Mouse (Mus musculus): ENCODE measurements around the gene Kcnj8. TPM values are rescaled to one million over a fixed set of nuclear protein-coding genes. Genes with fewer than 3 reads are reported as not detected.

Gene Kcnj8
- total and polyA plus RNA-seq, 3 experiments: not detected

DNA sequence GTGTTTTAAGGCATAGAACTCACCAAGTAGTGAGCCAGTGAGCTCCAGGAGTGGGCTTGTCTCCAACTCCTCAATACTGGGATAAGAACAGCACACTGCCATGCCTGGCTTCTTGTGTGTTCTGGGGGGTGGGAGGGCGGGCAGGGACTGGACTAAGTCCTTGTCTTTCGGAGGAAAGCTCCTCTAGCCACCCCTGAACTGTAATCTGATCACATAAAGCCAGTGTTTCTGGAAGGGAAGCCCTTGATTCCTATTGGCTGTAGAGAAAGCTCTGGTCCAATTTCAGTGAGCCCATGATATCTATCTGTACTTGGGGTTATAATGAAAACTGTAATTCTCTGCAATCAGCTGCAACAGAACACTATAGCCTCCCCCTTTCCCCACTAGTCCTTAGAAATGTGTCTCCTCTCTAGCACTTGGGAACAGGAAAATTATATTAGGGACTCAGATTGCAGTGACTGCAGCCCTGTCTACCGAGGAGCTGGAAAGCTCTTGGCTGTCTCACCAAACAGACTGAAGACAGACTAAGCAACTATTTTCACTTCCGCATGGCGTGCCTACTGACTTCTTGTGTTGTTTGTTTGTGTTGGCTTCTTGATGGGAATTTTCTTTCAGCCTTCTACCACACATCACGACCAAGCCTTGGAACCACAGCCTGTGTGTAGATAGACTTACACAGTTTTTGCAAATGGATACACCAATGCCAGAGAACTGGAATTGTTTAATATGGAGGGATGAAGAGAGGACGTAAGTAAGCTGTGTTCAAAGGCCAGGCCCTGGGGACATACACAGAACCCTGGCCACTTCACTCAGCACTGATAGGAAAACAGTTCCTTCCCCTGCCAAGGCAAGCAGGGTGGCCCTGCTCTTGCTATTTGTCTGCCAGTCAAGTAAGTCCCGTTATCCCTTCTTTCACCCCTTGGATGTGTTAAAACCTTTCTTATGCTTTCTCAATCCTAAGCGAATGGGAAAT is 38.3 kb upstream of the Kcnj8 start:
- H3K36me3 ChIP-seq (replicated peaks in 1 of 2; ENCODE audit: control insufficient read depth in 1 of 2, insufficient read depth in 1 of 2, low read length in 1 of 2): no peaks in the 10 kb centered on the region
- TF ChIP-seq E2F4 (IDR thresholded peaks at IDR 0.05; ENCODE audit: insufficient replicate concordance, low read depth, low read length) (no peak), USF2 (conservative IDR thresholded peaks at IDR 0.05; ENCODE audit: low read depth, low read length) (no peak), ETS1 (conservative IDR thresholded peaks at IDR 0.05; ENCODE audit: low read depth, low read length) (no peak), TCF12 (IDR thresholded peaks at IDR 0.05; ENCODE audit: low read depth, low read length) (no peak), CHD2 (IDR thresholded peaks at IDR 0.05; ENCODE audit: low read length) (no peak), PAX5 (IDR thresholded peaks at IDR 0.05; ENCODE audit: low read length) (no peak), GABPA (IDR thresholded peaks at IDR 0.05; ENCODE audit: insufficient replicate concordance, low read depth, low read length) (no peak), RAD21 (IDR thresholded peaks at IDR 0.05; ENCODE audit: low read depth, low read length) (no peak), MXI1 (IDR thresholded peaks at IDR 0.05; ENCODE audit: low read depth, low read length) (no peak), MYC (IDR thresholded peaks at IDR 0.05; ENCODE audit: low read depth, low read length) (no peak), HCFC1 (IDR thresholded peaks at IDR 0.05; ENCODE audit: low read depth, low read length) (no peak), POLR2A (IDR thresholded peaks at IDR 0.05; ENCODE audit: low read depth, low read length) (no peak)
- H3K9me3 ChIP-seq (replicated peaks; ENCODE audit: low read length): no peaks in the 10 kb centered on the region
- H3K9ac ChIP-seq (ENCODE audit: insufficient read depth, low read depth): no peak overlapping the region
- H3K4me2 ChIP-seq (ENCODE audit: insufficient read depth, low read depth, poor library complexity, severe bottlenecking): no peak overlapping the region
- no peak overlapping the region for H3K4me3 ChIP-seq (replicated peaks in 1 of 3; ENCODE audit: low read depth in 2 of 3, low read length in 2 of 3, poor library complexity in 1 of 3)
- DNase-seq (ENCODE audit: extremely low read depth): no peak
- no peaks in the 10 kb centered on the region for H3K27me3 ChIP-seq (replicated peaks)
- in situ Hi-C loops (cut with MboI; ENCODE audit: low pct_ligation_motif_present, low pct_unique_long_range_greater_than_20kb, low sequenced_read_pairs): no loop called here
- dilution Hi-C loops (cut with MboI; ENCODE audit: extremely low pct_ligation_motif_present, extremely low pct_unique_long_range_greater_than_20kb, low sequenced_read_pairs): no loop called here
- H3K4me1 ChIP-seq (ENCODE audit: control insufficient read depth in 1 of 2, insufficient read depth in 2 of 2): 0 out of 4 replicates have a peak, but pooled peaks cover 0 to 4% of the 10 kb centered on the region in 2 experiments
- H3K27ac ChIP-seq (ENCODE audit: insufficient read depth, low read depth): no peak overlapping the region
- H3K79me2 ChIP-seq (replicated peaks; ENCODE audit: control insufficient read depth, extremely low read depth, insufficient read depth, poor library complexity, severe bottlenecking): no peaks in the 10 kb centered on the region

- Histone ChIP-seq H3K27ac (ENCODE audit: insufficient read depth, low read depth) (no peak overlapping the region), H3K27me3 (replicated peaks) (no peaks in the 10 kb centered on the region), H3K36me3 (replicated peaks in 1 of 2; ENCODE audit: control insufficient read depth in 1 of 2, insufficient read depth in 1 of 2, low read length in 1 of 2) (no peaks in the 10 kb centered on the region), H3K9me3 (replicated peaks; ENCODE audit: low read length) (no peaks in the 10 kb centered on the region), H3K4me3 (replicated peaks in 1 of 3; ENCODE audit: low read depth in 2 of 3, low read length in 2 of 3, poor library complexity in 1 of 3) (no peak overlapping the region), H3K79me2 (replicated peaks; ENCODE audit: control insufficient read depth, extremely low read depth, insufficient read depth, poor library complexity, severe bottlenecking) (no peaks in the 10 kb centered on the region), H3K4me2 (ENCODE audit: insufficient read depth, low read depth, poor library complexity, severe bottlenecking) (no peak overlapping the region), H3K4me1 (ENCODE audit: control insufficient read depth in 1 of 2, insufficient read depth in 2 of 2) (0 out of 4 replicates have a peak, but pooled peaks cover 0 to 4% of the 10 kb centered on the region in 2 experiments), H3K9ac (ENCODE audit: insufficient read depth, low read depth) (no peak overlapping the region)
- no peak for DNase-seq (ENCODE audit: extremely low read depth)
- dilution Hi-C loops (cut with MboI; ENCODE audit: extremely low pct_ligation_motif_present, extremely low pct_unique_long_range_greater_than_20kb, low sequenced_read_pairs): no loop called here
- in situ Hi-C loops (cut with MboI; ENCODE audit: low pct_ligation_motif_present, low pct_unique_long_range_greater_than_20kb, low sequenced_read_pairs): no loop called here
- TF ChIP-seq MAFK (IDR thresholded peaks at IDR 0.05; ENCODE audit: insufficient replicate concordance, low read length): no peak
- TF ChIP-seq USF2 (conservative IDR thresholded peaks at IDR 0.05; ENCODE audit: low read depth, low read length): no peak
- no peak for TF ChIP-seq TBP (conservative IDR thresholded peaks at IDR 0.05; ENCODE audit: low read depth, low read length)
- TF ChIP-seq ETS1 (conservative IDR thresholded peaks at IDR 0.05; ENCODE audit: low read depth, low read length): no peak
- TF ChIP-seq ZC3H11A (IDR thresholded peaks at IDR 0.05; ENCODE audit: low read depth, low read length): no peak
- TF ChIP-seq MAZ (IDR thresholded peaks at IDR 0.05; ENCODE audit: low read depth, low read length): no peak
- no peak for TF ChIP-seq CHD1 (IDR thresholded peaks at IDR 0.05; ENCODE audit: low read depth, low read length)
Observed at GRCm38 (mm10) chr6:142607080-142607479, 35.7 kb upstream of the Kcnj8 start.

Data from CH12.LX (cell line).